Mouse (Mus musculus): ENCODE measurements around the gene Emc10. TPM values are rescaled to one million over a fixed set of nuclear protein-coding genes. Genes with fewer than 3 reads are reported as not detected.

Emc10 gene
- polyA plus RNA-seq, 1 experiment: 97.6 TPM

DNA sequence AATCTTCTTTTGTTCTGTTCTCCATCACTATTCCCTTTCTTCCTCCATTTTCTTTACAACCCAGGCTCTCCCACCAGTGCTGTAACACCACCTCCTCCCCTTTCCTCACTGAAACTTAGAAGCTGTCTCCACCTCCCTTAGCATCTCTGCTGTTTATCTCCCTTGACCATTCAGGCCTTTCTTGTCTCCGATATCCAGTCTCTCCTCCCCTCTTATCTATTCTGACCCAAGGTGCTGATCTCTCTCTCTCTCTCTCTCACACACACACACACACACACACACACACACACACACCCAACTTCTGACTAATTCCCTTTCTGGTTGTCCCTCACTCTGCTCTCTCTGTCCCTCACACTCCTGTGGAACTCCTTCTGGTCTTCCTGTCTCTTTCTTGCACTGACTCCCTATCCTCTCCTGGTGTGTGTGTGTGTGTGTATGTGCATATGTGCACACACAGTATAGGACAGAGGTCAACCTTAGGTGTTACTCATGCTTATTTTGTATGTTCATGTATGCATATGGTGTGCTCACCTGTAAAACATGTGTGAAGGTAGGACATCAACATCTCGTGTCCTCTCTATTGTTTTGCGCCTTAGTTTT, 13.4 kb downstream of the Emc10 start:
- Histone ChIP-seq H3K27ac (replicated peaks; ENCODE audit: low read depth, low read length) (no peak overlapping the region), H3K4me1 (ENCODE audit: control insufficient read depth, insufficient read depth, insufficient read length, low read length) (no peaks in the 10 kb centered on the region), H3K4me3 (ENCODE audit: insufficient read depth, low read depth, low read length) (no peak overlapping the region)

DNA sequence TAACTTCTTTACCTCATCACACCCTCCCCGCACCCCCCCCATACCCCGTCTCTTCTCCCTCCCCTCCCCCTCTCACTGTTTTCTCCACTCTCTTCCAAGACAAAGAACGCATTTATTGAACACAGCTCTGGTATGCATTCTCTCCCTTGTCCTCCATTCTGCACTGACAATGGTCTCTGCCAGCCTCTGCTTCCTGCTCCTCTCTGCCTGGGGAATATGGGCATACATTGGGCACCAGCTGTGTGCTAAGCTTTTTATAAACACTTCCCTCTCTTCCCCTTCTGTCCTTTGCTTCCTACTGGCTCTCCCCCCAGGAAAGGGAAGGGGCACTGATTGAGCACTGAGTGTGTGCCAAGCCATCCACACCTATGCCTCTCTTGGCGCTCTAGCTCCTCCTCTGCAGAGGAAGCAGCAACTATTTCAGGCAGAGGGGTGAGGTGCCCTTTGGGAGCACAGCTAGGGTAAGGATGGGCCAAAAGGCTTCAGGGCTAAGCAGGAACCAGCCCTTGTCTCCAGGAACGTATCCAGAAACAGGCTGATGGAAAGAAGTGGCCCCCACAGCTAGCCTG, 21.2 kb downstream of the Emc10 start:
- Histone ChIP-seq H3K4me1 (ENCODE audit: control insufficient read depth, insufficient read depth, insufficient read length, low read length) (no peaks in the 10 kb centered on the region), H3K27ac (replicated peaks; ENCODE audit: low read depth, low read length) (no peak overlapping the region), H3K4me3 (ENCODE audit: insufficient read depth, low read depth, low read length) (no peak overlapping the region)

- Histone ChIP-seq H3K27ac (replicated peaks; ENCODE audit: low read depth, low read length) (no peak overlapping the region), H3K4me1 (ENCODE audit: control insufficient read depth, insufficient read depth, insufficient read length, low read length) (no peaks in the 10 kb centered on the region), H3K4me3 (ENCODE audit: insufficient read depth, low read depth, low read length) (no peak overlapping the region)
Observed at GRCm38 (mm10) chr7:44474419-44474818, 21.9 kb downstream of the Emc10 start.

- Histone ChIP-seq H3K4me1 (ENCODE audit: control insufficient read depth, insufficient read depth, insufficient read length, low read length) (peaks cover 7% of the 10 kb centered on the region), H3K27ac (replicated peaks; ENCODE audit: low read depth, low read length) (no peak overlapping the region), H3K4me3 (ENCODE audit: insufficient read depth, low read depth, low read length) (no peak overlapping the region)
Observed at GRCm38 (mm10) chr7:44472961-44473646, 23.2 kb downstream of the Emc10 start.

DNA sequence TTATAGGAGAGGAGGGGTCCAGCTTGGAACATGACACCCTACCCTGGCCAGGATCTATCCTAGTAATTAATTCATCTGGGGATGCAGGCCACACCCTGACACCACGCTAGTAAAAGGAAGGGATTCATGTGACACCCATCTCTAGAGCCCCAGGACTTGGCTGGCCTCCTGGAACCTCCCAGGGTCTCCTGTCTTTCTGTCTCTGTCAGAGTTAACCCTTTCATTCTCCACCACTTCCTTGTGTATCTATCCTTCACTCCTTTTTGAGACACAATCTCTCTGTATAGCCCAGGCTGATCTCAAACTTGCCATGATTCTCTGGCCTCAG, 23.8 kb downstream of the Emc10 start:
- Histone ChIP-seq H3K4me1 (ENCODE audit: control insufficient read depth, insufficient read depth, insufficient read length, low read length) (peaks cover 7% of the 10 kb centered on the region), H3K4me3 (ENCODE audit: insufficient read depth, low read depth, low read length) (no peak overlapping the region), H3K27ac (replicated peaks; ENCODE audit: low read depth, low read length) (no peak overlapping the region)

DNA sequence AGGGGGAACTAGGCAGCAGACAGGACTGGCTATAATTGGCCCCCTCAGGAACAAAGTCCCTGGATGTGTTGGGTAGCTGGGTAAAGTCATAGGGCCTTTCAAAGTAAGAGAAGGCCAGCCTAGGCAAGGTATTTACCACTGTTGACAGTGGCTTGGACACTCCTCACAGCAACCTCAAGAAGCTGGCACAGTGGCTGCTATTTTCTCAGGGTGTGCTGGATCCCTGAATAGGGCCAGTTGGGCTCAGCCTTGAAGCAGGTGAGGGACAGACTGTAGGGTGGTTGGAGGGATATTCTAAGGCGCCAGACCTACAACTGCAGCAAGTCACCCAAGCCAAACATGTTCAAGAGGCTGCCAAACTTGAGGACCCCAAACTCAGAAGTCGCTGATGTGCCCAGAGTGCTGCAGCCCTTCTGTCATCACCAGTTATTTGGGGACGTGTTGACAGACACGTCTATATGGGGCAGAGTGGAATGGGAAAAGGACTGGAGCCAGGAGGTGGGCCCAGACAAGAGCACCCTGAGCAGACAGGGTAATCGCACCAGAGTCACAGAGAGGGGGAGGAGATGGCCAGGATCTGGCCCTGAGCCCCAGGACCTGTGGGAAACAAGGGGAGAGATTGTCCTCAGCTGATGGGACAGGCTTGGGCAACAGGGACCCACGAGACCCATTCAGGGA, 24.3 kb downstream of the Emc10 start:
- Histone ChIP-seq H3K4me1 (ENCODE audit: control insufficient read depth, insufficient read depth, insufficient read length, low read length) (peaks cover 7% of the 10 kb centered on the region), H3K4me3 (ENCODE audit: insufficient read depth, low read depth, low read length) (no peak overlapping the region), H3K27ac (replicated peaks; ENCODE audit: low read depth, low read length) (no peak overlapping the region)

GRCm38 (mm10) chr7:44470696-44471612, 25.4 kb downstream of the Emc10 start:
- Histone ChIP-seq H3K4me1 (ENCODE audit: control insufficient read depth, insufficient read depth, insufficient read length, low read length) (peaks cover 7% of the 10 kb centered on the region), H3K4me3 (ENCODE audit: insufficient read depth, low read depth, low read length) (no peak overlapping the region), H3K27ac (replicated peaks; ENCODE audit: low read depth, low read length) (no peak overlapping the region)

- no peak overlapping the region for H3K4me3 ChIP-seq (ENCODE audit: insufficient read depth, low read depth, low read length)
- H3K27ac ChIP-seq (replicated peaks; ENCODE audit: low read depth, low read length): no peak overlapping the region
- H3K4me1 ChIP-seq (ENCODE audit: control insufficient read depth, insufficient read depth, insufficient read length, low read length): peaks cover 7% of the 10 kb centered on the region
Observed at GRCm38 (mm10) chr7:44469677-44470675, 26.4 kb downstream of the Emc10 start.

DNA sequence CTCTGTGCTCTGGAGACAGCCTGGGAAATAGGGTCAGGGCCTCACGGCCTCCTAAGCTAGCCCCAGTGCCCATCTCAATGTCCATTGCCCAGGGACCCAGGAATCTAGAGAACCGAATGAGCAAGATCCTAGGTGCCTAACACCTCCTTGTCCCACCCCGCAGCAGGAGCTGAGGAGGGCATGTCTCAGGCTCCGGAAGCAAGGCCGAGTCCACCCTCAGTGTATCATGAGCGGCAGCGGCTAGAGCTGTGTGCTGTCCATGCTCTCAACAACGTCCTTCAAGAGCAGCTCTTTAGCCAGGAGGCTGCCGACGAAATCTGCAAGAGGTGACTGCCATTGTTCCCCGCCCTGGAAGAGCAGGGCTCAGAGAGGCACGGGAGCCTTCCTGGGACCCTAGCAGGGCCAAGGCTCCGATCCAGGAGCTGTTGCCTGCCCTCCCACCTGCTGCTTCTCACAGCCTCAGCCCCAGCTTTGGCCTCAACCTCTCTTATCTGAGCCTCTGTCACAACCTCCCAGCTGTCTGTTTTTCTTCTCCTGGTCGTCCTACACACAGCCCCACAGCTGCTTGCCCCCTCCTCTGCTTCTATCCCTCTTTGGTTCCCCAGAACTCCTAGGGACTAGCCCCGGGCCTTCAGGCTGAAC, 27.6 kb downstream of the Emc10 start:
- Histone ChIP-seq H3K27ac (replicated peaks; ENCODE audit: low read depth, low read length) (no peak overlapping the region), H3K4me3 (ENCODE audit: insufficient read depth, low read depth, low read length) (peak overlapping the region; percentile 82), H3K4me1 (ENCODE audit: control insufficient read depth, insufficient read depth, insufficient read length, low read length) (peaks cover 7% of the 10 kb centered on the region)

- H3K4me1 ChIP-seq (ENCODE audit: control insufficient read depth, insufficient read depth, insufficient read length, low read length): peaks cover 7% of the 10 kb centered on the region
- peak within 1 kb of the TSS; percentile 56 for H3K27ac ChIP-seq (replicated peaks; ENCODE audit: low read depth, low read length)
- H3K4me3 ChIP-seq (ENCODE audit: insufficient read depth, low read depth, low read length): peak within 1 kb of the TSS; percentile 82
Observed at GRCm38 (mm10) chr7:44467811-44468411, 28.4 kb downstream of the Emc10 start, which contains the start of gene Josd2. Gene Josd2 (plus strand): TSS chr7:44467980.

DNA sequence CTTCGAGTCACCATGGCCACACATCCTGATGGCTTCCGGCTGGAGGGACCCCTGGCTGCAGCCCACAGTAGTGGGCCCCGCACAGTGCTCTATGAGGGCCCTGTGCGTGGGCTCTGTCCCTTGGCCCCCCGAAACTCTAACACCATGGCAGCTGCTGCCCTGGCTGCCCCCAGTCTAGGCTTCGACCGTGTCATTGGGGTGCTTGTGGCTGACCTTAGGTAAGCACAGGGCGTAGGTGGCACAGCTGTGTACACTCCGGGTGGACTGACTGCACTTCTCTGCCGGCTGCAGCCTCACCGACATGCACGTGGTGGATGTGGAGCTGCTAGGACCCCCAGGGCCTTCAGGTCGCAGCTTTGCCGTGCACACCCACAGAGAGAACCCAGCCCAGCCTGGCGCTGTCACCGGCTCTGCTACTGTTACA, 29.4 kb downstream of the Emc10 start:
- H3K27ac ChIP-seq (replicated peaks; ENCODE audit: low read depth, low read length): no peak overlapping the region
- no peak overlapping the region for H3K4me3 ChIP-seq (ENCODE audit: insufficient read depth, low read depth, low read length)
- peaks cover 7% of the 10 kb centered on the region for H3K4me1 ChIP-seq (ENCODE audit: control insufficient read depth, insufficient read depth, insufficient read length, low read length)

GRCm38 (mm10) chr7:44466006-44466887, 30.1 kb downstream of the Emc10 start:
- Histone ChIP-seq H3K27ac (replicated peaks; ENCODE audit: low read depth, low read length) (no peak overlapping the region), H3K4me3 (ENCODE audit: insufficient read depth, low read depth, low read length) (no peak overlapping the region), H3K4me1 (ENCODE audit: control insufficient read depth, insufficient read depth, insufficient read length, low read length) (peaks cover 7% of the 10 kb centered on the region)
